Mouse (Mus musculus) hindbrain, embryonic 15.5 days (tissue): ENCODE data around the gene Adcy3. TPM values are rescaled to one million over a fixed set of nuclear protein-coding genes. Genes with fewer than 3 reads are reported as not detected.

Experiments
- ATAC-seq: fragments of 200-750 bp; cut with Nextera tagmentation; 2 replicates; pipeline ENCODE4 v1.8.0; 2017; ENCODE audit warnings: low read depth, moderate number of reproducible peaks, moderate TSS enrichment; ENCODE audit not compliant: low FRiP score
- H3K27ac ChIP-seq: fragments of 300-500 bp; sonication (generic); replicated peaks from 2 replicates; pipeline ENCODE4 v1.5.1; 2015; ENCODE audit warnings: mild to moderate bottlenecking, inconsistent platforms
- H3K27me3 ChIP-seq: fragments of 300-500 bp; sonication (generic); 2 replicates; pipeline ENCODE4 v1.6.1; 2015; ENCODE audit warnings: control low read depth, inconsistent platforms
- H3K36me3 ChIP-seq: fragments of 300-500 bp; sonication (generic); 2 replicates; pipeline ENCODE4 v1.6.1; 2015; ENCODE audit warnings: control low read depth, inconsistent platforms
- H3K4me1 ChIP-seq: fragments of 300-500 bp; sonication (generic); replicated peaks from 2 replicates; pipeline ENCODE4 v1.6.1; 2015; ENCODE audit warnings: control low read depth, inconsistent platforms
- H3K4me2 ChIP-seq: fragments of 300-500 bp; sonication (generic); 2 replicates; pipeline ENCODE4 v1.6.1; 2015; ENCODE audit warnings: moderate library complexity, mild to moderate bottlenecking, inconsistent platforms
- H3K4me3 ChIP-seq: fragments of 300-500 bp; sonication (generic); 2 replicates; pipeline ENCODE4 v1.5.1; 2015; ENCODE audit warnings: mild to moderate bottlenecking, inconsistent platforms
- H3K9ac ChIP-seq: fragments of 300-500 bp; sonication (generic); 2 replicates; pipeline ENCODE4 v1.6.1; 2015; ENCODE audit warnings: inconsistent platforms
- H3K9me3 ChIP-seq: fragments of 300-500 bp; sonication (generic); 2 replicates; pipeline ENCODE4 v1.6.1; 2016; ENCODE audit warnings: control low read depth, inconsistent platforms
- WGBS: fragments of 180-500 bp; shearing (Covaris S2); methylation state at CpG from one replicate; pipeline ENCODE4 v1.1.7; 2015; 5-methylcytosine and 5-hydroxymethylcytosine counted together
- polyA plus RNA-seq: library from polyadenylated mRNA; unstranded; fragments of >200 nt; fragmentation: Nextera tagmentation; extraction: Ambion mirVana; gene quantifications from 2 replicates; pipeline ENCODE4 v1.2.1, GENCODE M21; 2015

The Adcy3 gene
- polyA plus RNA-seq: 15.8 and 17.7 TPM in 2 replicates

DNA sequence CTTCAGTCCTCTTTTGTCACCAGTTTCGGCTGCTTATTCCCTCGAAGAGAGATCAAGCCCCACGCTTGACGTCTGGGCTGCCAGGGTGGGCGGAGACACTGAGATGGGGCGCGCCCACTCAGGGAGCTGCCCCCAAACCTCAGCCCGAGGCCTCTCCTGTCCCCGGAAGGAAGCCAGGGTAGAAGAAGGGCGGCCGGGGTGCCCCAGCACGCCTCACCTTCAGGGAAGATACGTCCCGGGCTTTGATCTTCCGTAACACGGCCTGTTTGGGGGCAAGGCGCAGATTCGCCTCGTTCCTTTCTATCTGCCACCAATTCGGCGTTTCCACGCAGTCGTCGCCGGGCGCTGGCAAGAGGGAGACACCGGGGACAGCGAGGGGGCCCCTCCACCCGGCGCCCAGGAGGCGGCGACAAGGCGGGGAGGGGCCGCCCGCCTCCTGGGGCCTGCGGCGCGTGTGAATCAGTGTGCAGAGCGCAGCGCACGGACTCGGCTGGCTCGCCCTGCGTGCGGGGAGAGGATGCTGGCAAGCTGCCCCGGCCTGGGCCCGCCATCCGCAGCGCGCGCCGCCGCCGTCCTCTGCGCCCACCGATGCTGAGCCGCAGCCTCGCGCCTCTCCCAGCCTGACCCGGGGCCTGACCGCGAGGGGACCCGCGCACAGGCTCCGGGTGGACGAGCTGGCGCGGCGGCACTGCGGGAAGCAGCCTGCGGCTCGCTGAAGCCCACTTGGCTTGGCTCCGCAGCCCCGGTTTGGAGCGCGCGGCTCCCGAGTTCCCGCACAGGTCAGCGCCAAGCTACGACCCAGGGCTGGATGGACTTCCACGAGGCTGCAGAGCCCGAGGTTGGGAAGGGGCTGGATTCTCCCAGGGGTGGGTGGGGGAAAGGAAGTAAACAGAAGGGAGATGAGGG lies at the start of gene Adcy3:
Adcy3 (plus strand) TSS at position 163 of the 906 bp plus-strand sequence.
- peak within 1 kb of the TSS; percentile 69 for H3K27ac ChIP-seq
- under 1% methylated on average over 72 of the region's 83 CpGs for WGBS

DNA sequence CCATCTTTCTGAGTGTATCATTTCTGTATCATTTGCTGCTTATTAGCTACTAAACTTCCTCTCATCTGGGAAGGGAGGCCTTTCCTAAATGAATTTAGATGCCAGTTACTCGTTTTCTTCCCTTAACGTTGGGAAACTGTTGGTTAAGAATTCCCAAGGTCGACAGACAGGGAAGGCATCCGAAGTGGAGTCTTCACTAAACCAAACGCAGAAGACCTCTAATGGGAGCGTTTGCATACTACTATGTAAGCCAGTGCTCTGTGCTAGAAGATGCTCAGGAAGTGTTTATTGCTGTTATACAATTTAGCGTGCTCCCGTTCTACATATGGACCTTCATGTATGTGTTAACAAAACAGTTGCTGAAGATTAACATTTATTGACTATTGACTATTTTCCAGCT lies 49.5 kb upstream of the Adcy3 start:
- H3K4me1 ChIP-seq: peaks cover 19% of the 10 kb centered on the region
- WGBS: 67% methylated on average over 8 of the region's 8 CpGs
- H3K9ac ChIP-seq: peak overlapping the region; percentile 81
- no peak for ATAC-seq
- no peaks in the 10 kb centered on the region for H3K27me3 ChIP-seq
- peaks cover 23% of the 10 kb centered on the region; the same call in 1 of the 2 replicates for H3K36me3 ChIP-seq
- no peaks in the 10 kb centered on the region for H3K9me3 ChIP-seq
- H3K4me3 ChIP-seq: peak overlapping the region; percentile 74
- peak overlapping the region; percentile 62 for H3K4me2 ChIP-seq
- H3K27ac ChIP-seq: peak overlapping the region; percentile 99; the same call in 1 of the 2 replicates

More for the DNA sequence above, at the start of gene Adcy3:
- Histone ChIP-seq H3K4me2 (peak within 1 kb of the TSS; percentile 75), H3K9me3 (no peaks in the 10 kb centered on the region), H3K4me3 (peak within 1 kb of the TSS; percentile 50), H3K4me1 (peaks cover 38% of the 10 kb centered on the region), H3K9ac (peak within 1 kb of the TSS; percentile 73), H3K27me3 (no peaks in the 10 kb centered on the region), H3K36me3 (no peaks in the 10 kb centered on the region)
- ATAC-seq: peak; percentile 88

DNA sequence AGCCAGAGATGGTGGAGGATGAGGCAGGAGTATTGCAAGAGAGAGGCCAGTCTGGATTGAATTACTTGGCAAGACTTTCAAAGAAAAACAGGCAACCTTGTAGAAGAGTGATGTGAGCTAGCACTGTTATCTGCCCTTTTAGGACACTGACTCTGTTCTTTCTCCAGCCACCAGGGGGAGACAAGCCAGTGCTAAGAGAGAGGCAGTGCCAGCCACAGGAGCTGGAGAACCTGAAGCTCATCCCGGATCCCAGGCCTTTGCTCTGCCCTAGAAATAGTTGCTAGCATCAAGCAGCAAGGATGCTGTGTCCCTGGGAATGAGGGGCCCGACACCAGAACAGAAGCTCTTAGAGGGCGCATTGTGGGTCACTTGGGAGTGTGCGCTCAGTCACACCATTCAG lies 25.5 kb upstream of the Adcy3 start:
- no peak overlapping the region for H3K27ac ChIP-seq
- H3K4me2 ChIP-seq: no peak overlapping the region
- H3K4me1 ChIP-seq: no peaks in the 10 kb centered on the region
- ATAC-seq: peak; percentile 73
- no peaks in the 10 kb centered on the region for H3K27me3 ChIP-seq
- 81% methylated on average over 4 of the region's 4 CpGs for WGBS
- H3K4me3 ChIP-seq: no peak overlapping the region
- H3K36me3 ChIP-seq: peaks cover 23% of the 10 kb centered on the region
- no peak overlapping the region for H3K9ac ChIP-seq
- no peaks in the 10 kb centered on the region for H3K9me3 ChIP-seq

DNA sequence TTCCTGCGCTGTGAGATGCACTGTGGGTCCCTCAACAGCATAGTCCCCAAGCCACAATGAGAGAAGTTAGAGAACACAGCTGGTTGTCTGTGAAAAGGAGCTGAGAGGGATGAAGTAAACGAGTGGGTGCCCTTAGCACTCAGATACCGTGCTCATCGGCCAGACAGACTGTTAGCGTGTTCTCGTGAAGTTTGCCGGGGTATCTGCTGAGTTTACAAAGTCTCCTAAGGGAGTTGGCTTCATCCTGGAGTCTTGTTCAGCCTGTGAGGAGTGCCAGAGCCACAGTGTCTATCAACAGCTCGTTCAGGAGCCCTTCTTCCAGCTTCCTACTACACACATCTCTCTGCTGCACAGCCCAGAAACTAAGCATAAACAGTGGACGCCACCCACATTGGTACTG lies 16.8 kb upstream of the Adcy3 start:
- 85% methylated on average over 9 of the region's 9 CpGs for WGBS
- Histone ChIP-seq H3K4me1 (no peaks in the 10 kb centered on the region), H3K4me3 (no peak overlapping the region), H3K36me3 (0 out of 2 replicates have a peak, but pooled peaks cover 4% of the 10 kb centered on the region), H3K27ac (no peak overlapping the region), H3K9ac (no peak overlapping the region), H3K27me3 (no peaks in the 10 kb centered on the region), H3K4me2 (no peak overlapping the region), H3K9me3 (no peaks in the 10 kb centered on the region)
- no peak for ATAC-seq

DNA sequence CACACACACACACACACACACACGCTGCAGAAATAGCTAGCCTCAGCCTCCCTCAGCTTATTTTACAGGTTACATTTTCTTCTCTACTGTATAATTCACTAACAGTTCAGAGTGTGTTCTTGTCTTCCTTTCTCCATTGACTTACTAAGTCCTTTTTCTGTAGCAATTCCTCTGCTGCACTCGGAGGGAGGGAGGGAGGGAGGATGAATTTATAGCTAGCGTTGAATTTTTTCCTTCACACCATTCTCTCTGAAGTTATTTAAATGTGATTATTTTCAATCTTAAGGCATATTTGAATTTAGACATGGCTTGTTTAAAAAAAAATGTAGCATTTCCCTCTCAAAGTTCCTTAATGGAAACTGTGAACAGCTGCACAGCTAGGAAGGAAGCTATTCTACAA lies 15.8 kb upstream of the Adcy3 start:
- Histone ChIP-seq H3K4me1 (no peaks in the 10 kb centered on the region), H3K36me3 (0 out of 2 replicates have a peak, but pooled peaks cover 4% of the 10 kb centered on the region), H3K27ac (no peak overlapping the region), H3K9ac (no peak overlapping the region), H3K27me3 (no peaks in the 10 kb centered on the region), H3K9me3 (no peaks in the 10 kb centered on the region), H3K4me2 (no peak overlapping the region), H3K4me3 (no peak overlapping the region)
- ATAC-seq: no peak
- 90% methylated on average over 3 of the region's 3 CpGs for WGBS

DNA sequence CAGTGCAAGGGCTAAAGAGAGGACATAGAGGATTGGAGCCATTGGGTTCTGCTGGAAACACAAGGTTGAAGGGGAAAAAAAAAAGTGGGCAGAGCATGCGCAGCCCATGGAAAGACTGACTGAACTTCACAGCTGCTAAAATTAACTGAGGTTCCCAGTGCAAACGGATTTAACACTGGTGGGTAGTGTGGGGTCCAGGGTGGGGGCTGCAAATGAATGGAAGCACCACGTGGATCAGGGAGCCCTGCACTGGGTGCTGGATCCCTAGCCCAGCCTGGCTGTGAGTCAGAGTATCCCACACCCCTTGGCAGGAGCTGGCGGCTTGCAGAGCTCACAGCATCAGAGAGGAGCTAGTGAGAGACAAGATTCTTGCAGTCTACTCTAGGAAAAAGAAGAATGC lies 15.3 kb upstream of the Adcy3 start:
- Histone ChIP-seq H3K9me3 (no peaks in the 10 kb centered on the region), H3K27me3 (no peaks in the 10 kb centered on the region), H3K27ac (no peak overlapping the region), H3K4me2 (no peak overlapping the region), H3K9ac (no peak overlapping the region), H3K4me3 (no peak overlapping the region), H3K4me1 (no peaks in the 10 kb centered on the region), H3K36me3 (0 out of 2 replicates have a peak, but pooled peaks cover 4% of the 10 kb centered on the region)
- WGBS: 74% methylated on average over 4 of the region's 4 CpGs
- ATAC-seq: no peak

DNA sequence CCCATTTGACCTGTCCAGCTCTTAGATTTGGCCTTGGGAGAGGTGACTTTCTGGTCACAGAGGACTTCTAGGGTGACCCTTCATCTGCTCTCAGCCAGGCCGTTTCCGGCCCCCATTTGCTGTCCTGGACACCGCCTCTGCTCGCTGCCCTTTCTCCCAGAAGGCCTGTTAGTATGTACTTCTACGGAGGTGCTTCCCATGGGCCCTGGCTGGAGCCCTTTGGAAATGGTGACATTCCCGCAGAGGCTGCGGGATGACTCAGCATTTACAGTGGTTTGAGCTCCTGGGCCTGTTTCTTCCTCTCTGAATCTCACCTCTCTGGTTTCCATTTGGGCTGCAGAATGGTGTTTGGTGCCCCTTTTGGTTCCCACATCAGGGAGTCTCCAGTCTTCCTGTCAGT lies 5.6 kb upstream of the Adcy3 start:
- Histone ChIP-seq H3K27me3 (no peaks in the 10 kb centered on the region), H3K36me3 (no peaks in the 10 kb centered on the region), H3K27ac (no peak overlapping the region), H3K9ac (no peak overlapping the region), H3K4me2 (no peak overlapping the region), H3K9me3 (no peaks in the 10 kb centered on the region), H3K4me3 (no peak overlapping the region), H3K4me1 (no peaks in the 10 kb centered on the region)
- no peak for ATAC-seq
- 78% methylated on average over 7 of the region's 7 CpGs for WGBS

DNA sequence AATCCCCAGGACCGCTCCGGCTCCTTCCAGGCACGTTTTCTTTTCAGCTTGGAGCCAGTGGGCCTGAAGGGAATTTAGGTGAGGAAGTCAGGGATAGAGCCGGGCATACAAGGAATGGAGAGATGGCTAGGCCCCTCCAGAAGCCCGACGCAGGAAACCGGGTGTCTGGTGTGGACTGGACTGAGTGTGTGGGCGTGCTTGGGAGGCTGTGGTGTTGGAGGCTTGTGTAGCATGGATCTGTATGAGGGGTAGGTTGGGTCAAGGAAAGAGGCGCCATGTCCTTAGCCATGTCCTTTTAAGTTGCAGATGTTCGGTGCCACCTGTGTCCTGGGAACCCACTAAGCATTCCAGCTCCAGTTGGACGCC lies 927 bp downstream of the Adcy3 start:
- Histone ChIP-seq H3K4me2 (peak overlapping the region; percentile 75), H3K27me3 (no peaks in the 10 kb centered on the region), H3K4me1 (peaks cover 38% of the 10 kb centered on the region), H3K4me3 (peak overlapping the region; percentile 50), H3K9me3 (no peaks in the 10 kb centered on the region), H3K36me3 (no peaks in the 10 kb centered on the region), H3K27ac (peak overlapping the region; percentile 69), H3K9ac (peak overlapping the region; percentile 73)
- peak; percentile 52 for ATAC-seq
- 32% methylated on average over 11 of the region's 11 CpGs for WGBS

DNA sequence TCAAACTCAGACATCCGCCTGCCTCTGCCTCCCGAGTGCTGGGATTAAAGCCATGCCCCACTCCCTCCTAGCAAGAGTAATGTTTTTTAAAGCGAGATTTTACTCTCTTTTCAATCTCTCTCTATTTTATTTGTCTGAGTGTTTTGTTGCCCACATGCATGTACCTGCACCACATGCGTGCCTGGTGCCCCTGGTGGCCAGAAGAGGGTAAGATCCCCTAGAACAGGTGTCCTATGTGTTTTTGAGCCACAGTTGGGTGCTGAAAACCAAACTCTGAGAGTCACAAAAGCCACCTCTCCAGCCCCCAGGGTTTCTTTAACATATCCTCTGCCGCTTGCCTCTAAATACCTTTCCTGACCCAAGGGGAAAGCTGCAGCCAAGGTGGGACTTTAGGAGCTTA lies 10.3 kb downstream of the Adcy3 start:
- H3K27ac ChIP-seq: no peak overlapping the region
- WGBS: 91% methylated on average over 5 of the region's 5 CpGs
- H3K36me3 ChIP-seq: no peaks in the 10 kb centered on the region
- H3K9me3 ChIP-seq: no peaks in the 10 kb centered on the region
- H3K27me3 ChIP-seq: no peaks in the 10 kb centered on the region
- no peak overlapping the region for H3K4me3 ChIP-seq
- no peak overlapping the region for H3K4me2 ChIP-seq
- no peak overlapping the region for H3K9ac ChIP-seq
- H3K4me1 ChIP-seq: 0 out of 2 replicates have a peak, but pooled peaks cover 15% of the 10 kb centered on the region
- no peak for ATAC-seq

DNA sequence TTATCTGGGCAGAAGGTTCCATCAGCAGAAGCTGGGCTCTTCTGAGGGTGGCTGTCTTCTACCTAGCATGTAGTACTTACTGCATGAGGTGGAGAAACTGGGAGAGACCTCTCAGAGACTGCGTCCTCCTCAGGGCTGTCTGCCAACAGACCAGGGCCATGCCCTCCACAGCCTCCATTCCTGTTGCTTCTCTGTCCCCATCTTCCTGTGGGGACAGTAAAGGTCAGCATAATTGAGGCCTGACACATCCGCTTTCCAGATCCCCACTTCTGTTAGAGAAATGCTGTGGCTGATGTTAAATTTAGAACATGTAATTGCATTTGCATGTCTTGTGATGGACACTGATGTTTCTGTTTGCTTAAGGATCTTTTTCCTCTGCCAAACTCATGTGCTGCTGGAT lies 18.0 kb downstream of the Adcy3 start:
- Histone ChIP-seq H3K9me3 (no peaks in the 10 kb centered on the region), H3K9ac (no peak overlapping the region), H3K27me3 (no peaks in the 10 kb centered on the region), H3K4me2 (no peak overlapping the region), H3K36me3 (no peaks in the 10 kb centered on the region), H3K27ac (no peak overlapping the region), H3K4me3 (no peak overlapping the region), H3K4me1 (no peaks in the 10 kb centered on the region)
- ATAC-seq: no peak
- 90% methylated on average over 2 of the region's 2 CpGs for WGBS

DNA sequence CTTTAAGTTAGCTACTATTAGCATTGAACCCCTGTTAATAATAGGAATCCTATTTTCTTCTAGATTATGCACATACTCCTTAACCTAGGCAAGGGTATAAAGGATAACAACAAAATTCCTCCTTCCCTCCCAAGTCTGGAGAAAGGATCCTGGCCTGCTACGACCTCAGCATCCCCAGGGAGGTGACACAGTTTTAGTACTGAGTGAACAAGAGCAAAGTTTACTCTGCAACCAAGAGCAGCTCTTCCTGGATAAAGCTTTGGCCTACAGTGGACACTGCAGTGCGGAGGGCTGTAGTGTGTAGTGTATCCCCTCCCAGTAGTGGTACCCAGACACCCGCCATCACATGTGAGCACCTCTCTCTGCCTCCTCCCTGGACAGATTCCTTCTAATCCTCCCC lies 19.1 kb downstream of the Adcy3 start:
- no peaks in the 10 kb centered on the region for H3K36me3 ChIP-seq
- H3K4me3 ChIP-seq: no peak overlapping the region
- H3K9me3 ChIP-seq: no peaks in the 10 kb centered on the region
- H3K27ac ChIP-seq: no peak overlapping the region
- no peak overlapping the region for H3K9ac ChIP-seq
- H3K4me2 ChIP-seq: no peak overlapping the region
- no peaks in the 10 kb centered on the region for H3K27me3 ChIP-seq
- H3K4me1 ChIP-seq: no peaks in the 10 kb centered on the region
- no peak for ATAC-seq
- 94% methylated on average over 3 of the region's 3 CpGs for WGBS

DNA sequence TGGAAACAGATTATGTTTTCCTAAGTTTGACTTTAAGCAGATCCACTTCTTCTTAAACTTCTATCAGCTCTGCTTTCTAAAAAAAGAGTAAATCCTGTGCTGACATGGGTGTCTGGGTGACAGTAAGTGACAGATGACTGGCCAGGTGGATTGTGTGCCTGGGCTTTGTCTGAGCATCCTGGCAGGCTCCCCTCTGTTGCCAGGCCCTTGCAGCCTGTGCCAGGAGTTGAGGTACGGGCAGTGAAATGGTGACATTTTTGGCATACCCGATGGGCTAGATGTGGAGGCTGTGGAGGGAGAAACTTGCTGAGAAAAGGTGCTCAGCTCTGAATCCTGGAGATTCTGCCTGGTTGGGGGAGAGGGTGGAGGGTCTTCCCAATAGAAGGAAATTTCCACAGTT lies 24.6 kb downstream of the Adcy3 start:
- H3K27me3 ChIP-seq: no peaks in the 10 kb centered on the region
- no peaks in the 10 kb centered on the region for H3K4me1 ChIP-seq
- no peak overlapping the region for H3K27ac ChIP-seq
- no peak overlapping the region for H3K9ac ChIP-seq
- H3K4me3 ChIP-seq: no peak overlapping the region
- H3K9me3 ChIP-seq: no peaks in the 10 kb centered on the region
- no peak overlapping the region for H3K4me2 ChIP-seq
- no peak for ATAC-seq
- H3K36me3 ChIP-seq: no peaks in the 10 kb centered on the region
- 80% methylated on average over 2 of the region's 2 CpGs for WGBS
